Mouse (Mus musculus) embryonic fibroblast, embryonic 13.5 days (primary cell): ENCODE measurements around the gene Nol12.

Experiments
- CTCF ChIP-seq: IDR thresholded peaks from 2 replicates; pipeline ENCODE4 v1.5.1; 2011; ENCODE audit warnings: mild to moderate bottlenecking, control low read depth, low read length, moderate library complexity, borderline replicate concordance; ENCODE audit not compliant: insufficient read depth
- POLR2A ChIP-seq: IDR thresholded peaks from 2 replicates; pipeline ENCODE4 v1.6.1; 2011; ENCODE audit warnings: low read depth, mild to moderate bottlenecking, control low read depth, low read length, moderate library complexity

DNA sequence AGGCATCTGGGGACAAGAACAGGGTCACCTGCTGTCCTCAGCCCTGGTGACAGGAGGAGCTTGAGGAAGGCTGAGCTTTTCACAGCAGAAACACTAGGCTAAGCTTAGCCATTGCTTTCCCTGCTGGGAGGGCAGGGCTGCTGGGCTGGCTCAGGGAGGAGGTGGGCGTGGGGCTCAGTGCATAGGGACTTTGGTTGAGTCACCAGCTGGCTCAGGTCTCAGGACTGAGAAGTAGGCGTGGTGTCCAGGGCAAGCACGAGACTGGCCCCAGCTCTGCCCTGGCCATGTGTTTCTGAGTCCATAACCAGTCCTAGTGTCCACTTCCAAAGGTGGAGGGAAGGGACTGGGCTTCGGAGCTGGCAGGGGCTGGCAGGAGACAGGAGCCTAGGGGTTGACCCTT is 25.4 kb downstream of the Nol12 start:
- TF ChIP-seq CTCF, result no peak
- TF ChIP-seq POLR2A, result no peak
